Mouse (Mus musculus): ENCODE data around the gene Cda.

- TF ChIP-seq POLR2A (IDR thresholded peaks at IDR 0.05; ENCODE audit: extremely low read depth, insufficient read depth, low read length) (no peak), CTCF (IDR thresholded peaks at IDR 0.05; ENCODE audit: extremely low read depth, insufficient read depth, low read length) (no peak)
These were observed 25.0 kb downstream of the Cda start for GRCm38 (mm10) chr4:138342778-138343177.
